Mouse (Mus musculus): ENCODE measurements at regions not wholly inside any gene's neighbourhood (a gene's known extent, or its start where the extent isn't known, plus 50 kb on each side); places are given as distances from the start of the nearest gene placed in this dataset.

DNA sequence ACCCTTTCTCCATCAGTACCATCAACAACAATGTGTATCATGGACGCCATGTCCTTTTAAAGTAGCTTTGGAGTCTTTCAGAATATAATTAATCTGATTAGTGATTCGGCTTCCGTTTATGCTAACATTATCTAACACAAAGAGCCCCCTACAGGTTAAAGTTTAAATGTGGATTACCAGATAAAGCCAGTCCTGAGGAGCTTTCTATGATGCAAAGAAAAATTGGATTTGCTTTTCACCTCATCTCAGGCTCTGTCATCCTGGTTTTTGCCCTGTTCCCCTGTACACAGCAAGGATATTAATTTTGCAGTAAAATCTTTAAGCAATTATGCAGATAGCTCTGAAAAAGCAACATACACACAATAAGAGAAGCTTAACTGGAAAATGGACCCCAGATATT lies 412.7 kb upstream of the Tbc1d2b start:
- no peak for TF ChIP-seq NANOG (IDR thresholded peaks at IDR 0.05; ENCODE audit: borderline replicate concordance, low read length)
- no peak for TF ChIP-seq POU5F1 (IDR thresholded peaks at IDR 0.05; ENCODE audit: borderline replicate concordance, low read length)
- TF ChIP-seq CTCF (conservative IDR thresholded peaks at IDR 0.05; ENCODE audit: low read length): 0 out of 2 replicates have a peak, but pooled peaks have one; percentile 7
- H3K4me1 ChIP-seq (replicated peaks; ENCODE audit: low read depth, low read length): no peaks in the 10 kb centered on the region
- no peaks in the 10 kb centered on the region for H3K9me3 ChIP-seq (ENCODE audit: low read length)
- H3K27me3 ChIP-seq (ENCODE audit: insufficient read depth, low read length): no peaks in the 10 kb centered on the region
- no peak overlapping the region for H3K4me3 ChIP-seq (replicated peaks; ENCODE audit: low read length)
- H3K36me3 ChIP-seq (ENCODE audit: insufficient read depth, low read length): no peaks in the 10 kb centered on the region

DNA sequence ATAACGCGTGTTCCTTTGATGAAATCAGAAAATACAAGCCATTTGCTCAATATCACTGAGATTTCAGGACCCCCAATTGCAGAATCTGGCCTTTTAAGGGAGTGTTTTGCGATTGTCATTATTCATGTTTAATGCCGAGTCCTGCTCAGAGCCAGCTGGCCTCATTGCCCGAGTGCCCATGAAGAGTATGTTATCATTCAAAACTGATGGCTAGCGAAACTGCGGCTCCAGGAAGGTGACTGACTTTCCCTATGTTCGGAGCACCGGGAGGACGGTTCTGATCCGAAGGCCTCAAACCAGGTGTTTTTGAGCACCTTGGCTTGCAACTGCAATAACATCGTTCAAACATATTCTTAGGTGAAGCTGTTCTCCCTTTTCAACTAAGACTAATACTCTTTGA lies 419.5 kb upstream of the Tbc1d2b start:
- Histone ChIP-seq H3K36me3 (ENCODE audit: insufficient read depth, low read length) (no peaks in the 10 kb centered on the region), H3K9me3 (ENCODE audit: low read length) (no peaks in the 10 kb centered on the region), H3K27me3 (ENCODE audit: insufficient read depth, low read length) (no peaks in the 10 kb centered on the region), H3K4me1 (replicated peaks; ENCODE audit: low read depth, low read length) (no peaks in the 10 kb centered on the region), H3K4me3 (replicated peaks; ENCODE audit: low read length) (no peak overlapping the region)
- TF ChIP-seq CTCF (conservative IDR thresholded peaks at IDR 0.05; ENCODE audit: low read length) (no peak), NANOG (IDR thresholded peaks at IDR 0.05; ENCODE audit: borderline replicate concordance, low read length) (no peak), POU5F1 (IDR thresholded peaks at IDR 0.05; ENCODE audit: borderline replicate concordance, low read length) (no peak)

DNA sequence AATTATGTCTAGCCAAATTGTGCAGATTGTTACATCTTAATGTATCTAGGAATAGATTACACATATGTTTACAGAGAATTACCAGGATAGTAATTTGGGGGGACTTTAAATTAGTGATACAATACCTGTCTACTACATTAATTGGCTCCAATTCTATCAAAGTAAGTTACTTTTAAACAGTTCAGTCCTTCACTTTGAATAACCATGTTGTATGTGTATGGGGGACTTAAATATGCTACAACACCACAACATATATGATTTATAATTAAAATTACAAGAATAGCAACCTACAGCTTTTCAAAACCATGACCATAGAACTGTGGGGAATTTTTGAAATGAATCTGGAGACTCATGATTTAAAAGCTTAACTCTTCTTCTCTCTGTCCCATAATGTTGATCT lies 420.5 kb upstream of the Tbc1d2b start:
- Histone ChIP-seq H3K9me3 (ENCODE audit: low read length) (no peaks in the 10 kb centered on the region), H3K4me1 (replicated peaks; ENCODE audit: low read depth, low read length) (no peaks in the 10 kb centered on the region), H3K36me3 (ENCODE audit: insufficient read depth, low read length) (no peaks in the 10 kb centered on the region), H3K4me3 (replicated peaks; ENCODE audit: low read length) (no peak overlapping the region), H3K27me3 (ENCODE audit: insufficient read depth, low read length) (no peaks in the 10 kb centered on the region)
- TF ChIP-seq POU5F1 (IDR thresholded peaks at IDR 0.05; ENCODE audit: borderline replicate concordance, low read length) (no peak), CTCF (conservative IDR thresholded peaks at IDR 0.05; ENCODE audit: low read length) (no peak), NANOG (IDR thresholded peaks at IDR 0.05; ENCODE audit: borderline replicate concordance, low read length) (no peak)

DNA sequence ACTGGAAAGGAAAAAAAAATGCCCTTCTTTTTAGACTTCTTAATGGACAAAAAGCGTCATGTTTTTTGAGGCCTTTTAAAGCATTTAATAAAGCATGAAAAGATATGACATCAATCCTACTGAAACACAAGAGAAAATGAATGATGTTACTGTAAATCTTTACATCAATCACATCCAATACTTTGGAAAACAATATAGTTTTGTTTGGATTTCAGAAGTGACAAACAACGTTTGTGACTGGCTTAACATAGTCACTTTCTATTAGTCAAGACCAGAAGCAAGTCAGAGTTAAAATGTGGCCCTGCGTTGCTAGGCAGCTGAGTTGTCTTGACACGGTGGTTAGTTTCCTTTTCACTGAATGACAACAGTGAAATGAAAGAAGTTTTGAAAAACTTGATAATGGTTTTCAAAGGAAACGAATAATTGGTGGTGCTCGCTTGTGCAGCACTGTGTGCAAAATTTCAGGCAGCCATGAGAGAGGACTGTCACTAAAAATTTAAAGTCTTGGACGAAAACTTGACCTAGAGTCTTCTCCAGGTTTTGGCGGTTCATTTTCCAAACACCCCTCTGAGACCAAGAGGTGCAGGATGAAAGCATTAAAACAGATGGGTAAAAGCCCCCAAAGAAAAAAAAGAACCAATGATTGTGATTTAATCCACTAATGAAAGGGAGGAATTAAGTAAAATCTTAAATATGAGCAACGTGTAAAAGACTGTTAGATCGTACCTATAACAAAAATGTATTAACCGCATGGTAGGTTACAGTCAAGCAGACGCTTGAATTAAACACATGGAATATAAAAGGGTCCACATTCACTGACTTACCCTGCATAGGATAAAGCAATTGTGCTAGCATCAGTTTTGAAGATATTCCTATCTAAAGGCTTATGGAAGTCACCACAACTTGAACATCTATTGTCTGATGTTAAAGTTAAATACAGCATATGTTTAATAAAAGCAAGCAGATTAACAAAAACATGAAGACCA lies 421.4 kb upstream of the Tbc1d2b start:
- Histone ChIP-seq H3K4me1 (replicated peaks; ENCODE audit: low read depth, low read length) (no peaks in the 10 kb centered on the region), H3K4me3 (replicated peaks; ENCODE audit: low read length) (no peak overlapping the region), H3K27me3 (ENCODE audit: insufficient read depth, low read length) (no peaks in the 10 kb centered on the region), H3K36me3 (ENCODE audit: insufficient read depth, low read length) (no peaks in the 10 kb centered on the region), H3K9me3 (ENCODE audit: low read length) (no peaks in the 10 kb centered on the region)
- no peak for TF ChIP-seq CTCF (conservative IDR thresholded peaks at IDR 0.05; ENCODE audit: low read length)
- no peak for TF ChIP-seq POU5F1 (IDR thresholded peaks at IDR 0.05; ENCODE audit: borderline replicate concordance, low read length)
- no peak for TF ChIP-seq NANOG (IDR thresholded peaks at IDR 0.05; ENCODE audit: borderline replicate concordance, low read length)

DNA sequence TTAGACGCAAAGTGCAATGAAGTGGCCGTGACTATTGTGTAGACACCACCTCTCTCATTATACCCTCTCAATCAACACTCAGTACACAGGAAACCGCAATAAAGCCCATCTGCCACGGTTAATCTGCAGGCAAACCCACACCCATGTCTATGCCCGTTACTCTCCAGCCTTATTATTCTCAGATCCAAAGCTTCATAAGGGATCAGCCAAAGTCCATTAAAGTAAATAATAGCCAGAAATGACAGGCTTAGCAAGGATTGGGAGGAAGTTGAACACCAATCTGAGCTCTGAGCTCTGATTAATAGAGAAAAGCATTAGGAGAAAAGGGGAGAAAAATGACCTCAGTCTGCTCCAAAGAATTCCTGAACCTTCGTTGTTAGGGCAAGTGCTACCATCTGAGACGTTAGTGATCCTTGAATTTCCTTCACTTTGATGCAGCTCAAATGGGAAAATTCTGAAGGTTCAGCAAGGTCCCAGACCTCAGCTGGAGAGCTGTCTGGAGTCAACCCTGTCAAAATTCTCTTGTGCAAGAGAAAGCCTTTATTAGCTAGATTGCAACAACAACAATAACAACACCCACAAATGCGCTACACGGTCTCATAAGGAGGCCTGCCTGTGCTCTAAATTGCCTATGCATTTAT lies 422.5 kb upstream of the Tbc1d2b start:
- TF ChIP-seq POU5F1 (IDR thresholded peaks at IDR 0.05; ENCODE audit: borderline replicate concordance, low read length) (no peak), NANOG (IDR thresholded peaks at IDR 0.05; ENCODE audit: borderline replicate concordance, low read length) (no peak), CTCF (conservative IDR thresholded peaks at IDR 0.05; ENCODE audit: low read length) (no peak)
- H3K36me3 ChIP-seq (ENCODE audit: insufficient read depth, low read length): no peaks in the 10 kb centered on the region
- H3K9me3 ChIP-seq (ENCODE audit: low read length): no peaks in the 10 kb centered on the region
- H3K4me1 ChIP-seq (replicated peaks; ENCODE audit: low read depth, low read length): no peaks in the 10 kb centered on the region
- H3K4me3 ChIP-seq (replicated peaks; ENCODE audit: low read length): no peak overlapping the region
- H3K27me3 ChIP-seq (ENCODE audit: insufficient read depth, low read length): no peaks in the 10 kb centered on the region

DNA sequence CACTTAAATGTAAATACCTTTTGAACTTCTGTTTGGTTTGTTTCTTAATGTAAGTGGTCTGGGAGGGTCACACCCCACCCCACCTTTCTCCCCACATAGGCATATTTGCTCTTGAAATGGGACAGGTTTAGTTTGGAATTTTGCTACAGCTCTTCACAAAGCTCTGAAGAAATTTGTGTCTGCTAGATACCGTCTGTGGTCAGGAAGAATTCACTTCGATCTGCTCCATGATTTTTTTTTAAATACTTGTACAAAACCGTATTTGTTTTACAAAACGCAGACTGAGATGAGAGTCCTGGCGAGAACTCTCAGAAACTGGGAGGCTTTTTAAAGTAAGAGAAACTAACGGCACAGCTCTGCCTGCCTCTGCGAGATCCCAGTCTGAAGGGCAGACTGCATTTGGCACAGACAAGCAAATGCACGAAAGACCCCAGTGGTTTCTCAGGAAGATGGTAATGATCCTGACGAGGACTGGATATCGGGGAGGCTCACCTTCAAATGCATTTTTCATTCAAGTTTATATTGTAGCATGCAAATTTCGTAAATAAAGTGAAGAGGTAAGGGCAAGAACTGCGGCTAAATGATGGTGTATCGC lies 423.5 kb upstream of the Tbc1d2b start:
- Histone ChIP-seq H3K36me3 (ENCODE audit: insufficient read depth, low read length) (no peaks in the 10 kb centered on the region), H3K9me3 (ENCODE audit: low read length) (no peaks in the 10 kb centered on the region), H3K4me1 (replicated peaks; ENCODE audit: low read depth, low read length) (no peaks in the 10 kb centered on the region), H3K4me3 (replicated peaks; ENCODE audit: low read length) (no peak overlapping the region), H3K27me3 (ENCODE audit: insufficient read depth, low read length) (no peaks in the 10 kb centered on the region)
- no peak for TF ChIP-seq POU5F1 (IDR thresholded peaks at IDR 0.05; ENCODE audit: borderline replicate concordance, low read length)
- TF ChIP-seq NANOG (IDR thresholded peaks at IDR 0.05; ENCODE audit: borderline replicate concordance, low read length): no peak
- no peak for TF ChIP-seq CTCF (conservative IDR thresholded peaks at IDR 0.05; ENCODE audit: low read length)

DNA sequence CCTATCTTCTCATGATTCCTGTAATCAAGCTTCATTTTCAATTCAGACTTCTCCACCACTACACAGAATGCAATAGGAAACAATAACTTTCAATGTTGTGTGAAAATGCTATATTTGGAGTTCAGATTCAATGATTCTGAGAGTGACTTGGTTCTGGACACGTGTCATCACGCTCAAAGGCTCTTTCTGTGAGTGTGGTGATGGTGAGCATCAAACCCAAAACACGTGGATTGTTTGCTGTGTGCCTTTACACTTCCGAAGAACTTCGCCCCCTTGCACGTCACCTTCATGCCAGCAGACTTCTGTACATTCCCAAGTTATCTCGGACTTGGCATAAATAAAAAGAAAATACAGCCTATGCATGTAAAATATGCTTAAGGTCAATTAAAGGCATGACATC lies 425.1 kb upstream of the Tbc1d2b start:
- no peaks in the 10 kb centered on the region for H3K4me1 ChIP-seq (replicated peaks; ENCODE audit: low read depth, low read length)
- no peaks in the 10 kb centered on the region for H3K27me3 ChIP-seq (ENCODE audit: insufficient read depth, low read length)
- H3K9me3 ChIP-seq (ENCODE audit: low read length): no peaks in the 10 kb centered on the region
- H3K36me3 ChIP-seq (ENCODE audit: insufficient read depth, low read length): no peaks in the 10 kb centered on the region
- TF ChIP-seq NANOG (IDR thresholded peaks at IDR 0.05; ENCODE audit: borderline replicate concordance, low read length): no peak
- TF ChIP-seq POU5F1 (IDR thresholded peaks at IDR 0.05; ENCODE audit: borderline replicate concordance, low read length): no peak
- no peak for TF ChIP-seq CTCF (conservative IDR thresholded peaks at IDR 0.05; ENCODE audit: low read length)
- H3K4me3 ChIP-seq (replicated peaks; ENCODE audit: low read length): no peak overlapping the region

DNA sequence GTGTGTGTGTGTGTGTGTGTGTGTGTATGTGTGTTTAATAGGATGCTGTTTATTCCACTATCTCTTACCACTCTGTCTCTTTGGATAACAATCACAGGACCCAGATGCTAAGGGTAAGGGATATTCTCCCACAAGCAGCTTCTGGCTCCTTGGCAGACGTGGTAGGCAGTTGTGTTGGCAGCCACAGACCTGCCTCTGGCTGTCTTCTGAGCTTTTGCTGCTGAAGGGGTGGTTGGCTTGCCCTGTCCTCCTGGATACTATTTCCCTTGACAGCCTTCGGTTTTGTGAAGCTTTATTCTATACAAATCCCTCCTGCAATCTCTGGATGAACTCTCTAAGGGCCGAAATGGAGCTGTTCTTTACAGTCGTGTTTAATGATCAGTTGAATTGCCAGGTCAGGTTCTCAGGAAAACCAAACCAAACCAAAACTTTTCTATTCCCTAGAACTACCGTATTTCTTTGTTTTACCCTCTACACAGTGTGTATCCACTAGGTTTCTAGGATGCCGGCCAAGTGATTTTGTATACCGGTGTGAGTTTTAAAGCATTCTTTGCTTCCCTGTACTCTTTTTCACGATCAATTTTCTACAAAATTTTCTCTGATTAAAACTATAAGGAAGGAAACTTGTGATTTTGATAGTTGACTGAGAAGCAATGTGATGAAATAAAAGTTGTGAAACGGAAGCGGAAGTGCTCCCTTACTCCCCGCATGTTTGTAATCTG lies 426.8 kb upstream of the Tbc1d2b start:
- no peaks in the 10 kb centered on the region for H3K36me3 ChIP-seq (ENCODE audit: insufficient read depth, low read length)
- no peak overlapping the region for H3K4me3 ChIP-seq (replicated peaks; ENCODE audit: low read length)
- TF ChIP-seq CTCF (conservative IDR thresholded peaks at IDR 0.05; ENCODE audit: low read length) (no peak), POU5F1 (IDR thresholded peaks at IDR 0.05; ENCODE audit: borderline replicate concordance, low read length) (no peak), NANOG (IDR thresholded peaks at IDR 0.05; ENCODE audit: borderline replicate concordance, low read length) (no peak)
- no peaks in the 10 kb centered on the region for H3K9me3 ChIP-seq (ENCODE audit: low read length)
- H3K4me1 ChIP-seq (replicated peaks; ENCODE audit: low read depth, low read length): no peaks in the 10 kb centered on the region
- H3K27me3 ChIP-seq (ENCODE audit: insufficient read depth, low read length): no peaks in the 10 kb centered on the region

Data from E14TG2a.4 (cell line).